Mouse (Mus musculus) limb, embryonic 15.5 days (tissue): ENCODE data around the gene Abcf2. TPM values are rescaled to one million over a fixed set of nuclear protein-coding genes. Genes with fewer than 3 reads are reported as not detected.
A peak's percentile ranks its signal among the peaks of the same experiment; 100 is the strongest.

ENCODE experiments used
- ATAC-seq: fragments of 200-750 bp; cut with Nextera tagmentation; 2 replicates; pipeline ENCODE4 v1.8.0; 2017; ENCODE audit warnings: low read depth, moderate TSS enrichment; ENCODE audit not compliant: insufficient number of reproducible peaks, low FRiP score, low TSS enrichment
- H3K27ac ChIP-seq: fragments of 300-500 bp; sonication (generic); 2 replicates; pipeline ENCODE4 v1.5.1; 2015; ENCODE audit warnings: moderate library complexity, mild to moderate bottlenecking, inconsistent platforms
- H3K27me3 ChIP-seq: fragments of 300-500 bp; sonication (generic); 2 replicates; pipeline ENCODE4 v1.6.1; 2015; ENCODE audit warnings: inconsistent platforms
- H3K36me3 ChIP-seq: fragments of 300-500 bp; sonication (generic); 2 replicates; pipeline ENCODE4 v1.6.1; 2015; ENCODE audit warnings: inconsistent platforms
- H3K4me1 ChIP-seq: fragments of 300-500 bp; sonication (generic); 2 replicates; pipeline ENCODE4 v1.6.1; 2015; ENCODE audit warnings: inconsistent platforms
- H3K4me2 ChIP-seq: fragments of 300-500 bp; sonication (generic); 2 replicates; pipeline ENCODE4 v1.6.1; 2015; ENCODE audit warnings: mild to moderate bottlenecking, inconsistent platforms
- H3K4me3 ChIP-seq: fragments of 300-500 bp; sonication (generic); 2 replicates; pipeline ENCODE4 v1.5.1; 2015; ENCODE audit warnings: mild to moderate bottlenecking, inconsistent platforms
- H3K9ac ChIP-seq: fragments of 300-500 bp; sonication (generic); 2 replicates; pipeline ENCODE4 v1.6.1; 2015; ENCODE audit warnings: inconsistent platforms
- H3K9me3 ChIP-seq: fragments of 300-500 bp; sonication (generic); 2 replicates; pipeline ENCODE4 v1.6.1; 2016; ENCODE audit warnings: inconsistent platforms
- WGBS: fragments of 180-500 bp; shearing (Covaris S2); methylation state at CpG from one replicate; pipeline ENCODE4 v1.1.7; 2015; 5-methylcytosine and 5-hydroxymethylcytosine counted together
- polyA plus RNA-seq: library from polyadenylated mRNA; unstranded; fragments of >200 nt; fragmentation: Nextera tagmentation; extraction: Ambion mirVana; gene quantifications from 2 replicates; pipeline ENCODE4 v1.2.1, GENCODE M21; 2015

Gene Abcf2
- polyA plus RNA-seq, 1 experiment from 2014 or later, result 97.2 TPM

- Histone ChIP-seq H3K27me3 (peaks cover 26% of the 10 kb centered on the region), H3K9ac (no peak overlapping the region), H3K4me3 (no peak overlapping the region), H3K27ac (no peak overlapping the region), H3K4me1 (peaks cover 29% of the 10 kb centered on the region), H3K4me2 (no peak overlapping the region), H3K9me3 (no peaks in the 10 kb centered on the region), H3K36me3 (no peaks in the 10 kb centered on the region)
- no peak for ATAC-seq
- WGBS, result 64% methylated on average over 5 of the region's 5 CpGs
Observed at GRCm38 (mm10) chr5:24536511-24536910, 40.8 kb downstream of the Abcf2 start.

GRCm38 (mm10) chr5:24535731-24536130, 41.5 kb downstream of the Abcf2 start:
- no peak overlapping the region for H3K27ac ChIP-seq
- H3K9me3 ChIP-seq, result no peaks in the 10 kb centered on the region
- H3K36me3 ChIP-seq, result no peaks in the 10 kb centered on the region
- H3K4me3 ChIP-seq, result no peak overlapping the region
- H3K4me1 ChIP-seq, result peaks cover 21% of the 10 kb centered on the region
- ATAC-seq, result no peak
- H3K27me3 ChIP-seq, result peaks cover 34% of the 10 kb centered on the region
- no peak overlapping the region for H3K9ac ChIP-seq
- 80% methylated on average over 3 of the region's 3 CpGs for WGBS
- no peak overlapping the region for H3K4me2 ChIP-seq

- 51% methylated on average over 5 of the region's 5 CpGs for WGBS
- H3K9me3 ChIP-seq, result no peaks in the 10 kb centered on the region
Observed at GRCm38 (mm10) chr5:24534292-24534691, 43.0 kb downstream of the Abcf2 start.

GRCm38 (mm10) chr5:24533391-24533790, 43.9 kb downstream of the Abcf2 start:
- Histone ChIP-seq H3K9me3 (no peaks in the 10 kb centered on the region), H3K4me2 (no peak overlapping the region), H3K36me3 (no peaks in the 10 kb centered on the region), H3K27me3 (peaks cover 52% of the 10 kb centered on the region), H3K27ac (no peak overlapping the region), H3K9ac (no peak overlapping the region), H3K4me1 (0 out of 2 replicates have a peak, but pooled peaks cover 5% of the 10 kb centered on the region), H3K4me3 (no peak overlapping the region)
- WGBS, result 54% methylated on average over 11 of the region's 11 CpGs
- ATAC-seq, result no peak

More at GRCm38 (mm10) chr5:24534292-24534691, 43.0 kb downstream of the Abcf2 start:
- no peaks in the 10 kb centered on the region for H3K36me3 ChIP-seq
- H3K4me3 ChIP-seq, result no peak overlapping the region
- H3K27me3 ChIP-seq, result peaks cover 43% of the 10 kb centered on the region
- ATAC-seq, result no peak
- H3K4me1 ChIP-seq, result 0 out of 2 replicates have a peak, but pooled peaks cover 7% of the 10 kb centered on the region
- H3K27ac ChIP-seq, result no peak overlapping the region
- H3K4me2 ChIP-seq, result no peak overlapping the region
- no peak overlapping the region for H3K9ac ChIP-seq

GRCm38 (mm10) chr5:24530042-24530689, 47.1 kb downstream of the Abcf2 start:
- Histone ChIP-seq H3K4me3 (no peak overlapping the region), H3K4me2 (no peak overlapping the region), H3K27me3 (peaks cover 72% of the 10 kb centered on the region), H3K27ac (no peak overlapping the region), H3K4me1 (peaks cover 17% of the 10 kb centered on the region), H3K9ac (no peak overlapping the region), H3K9me3 (no peaks in the 10 kb centered on the region), H3K36me3 (no peaks in the 10 kb centered on the region)
- ATAC-seq, result no peak
- WGBS, result 17% methylated on average over 24 of the region's 24 CpGs

- no peak overlapping the region for H3K9ac ChIP-seq
- ATAC-seq, result no peak
- no peaks in the 10 kb centered on the region for H3K9me3 ChIP-seq
- H3K27me3 ChIP-seq, result peaks cover 95% of the 10 kb centered on the region
- no peak overlapping the region for H3K4me3 ChIP-seq
- 13% methylated on average over 6 of the region's 6 CpGs for WGBS
- H3K36me3 ChIP-seq, result no peaks in the 10 kb centered on the region
- H3K27ac ChIP-seq, result no peak overlapping the region
- H3K4me2 ChIP-seq, result no peak overlapping the region
- peaks cover 17% of the 10 kb centered on the region for H3K4me1 ChIP-seq
Observed at GRCm38 (mm10) chr5:24527780-24528179, 49.5 kb downstream of the Abcf2 start.

GRCm38 (mm10) chr5:24526889-24527230, 50.4 kb downstream of the Abcf2 start, which contains the start of gene Gbx1:
TSS of gene Gbx1 (minus strand) at chr5:24527202.
- WGBS, result 1% methylated on average over 34 of the region's 49 CpGs
- Histone ChIP-seq H3K36me3 (no peaks in the 10 kb centered on the region), H3K27me3 (peaks cover 97% of the 10 kb centered on the region), H3K9me3 (no peaks in the 10 kb centered on the region), H3K4me1 (peaks cover 17% of the 10 kb centered on the region), H3K27ac (no peak within 1 kb of the TSS), H3K9ac (no peak within 1 kb of the TSS; the same call in 1 of the 2 replicates), H3K4me2 (peak within 1 kb of the TSS; percentile 81), H3K4me3 (peak within 1 kb of the TSS; percentile 41)
- ATAC-seq, result no peak

- no peak overlapping the region; the same call in 1 of the 2 replicates for H3K9ac ChIP-seq
- no peak overlapping the region for H3K27ac ChIP-seq
- H3K9me3 ChIP-seq, result no peaks in the 10 kb centered on the region
- H3K36me3 ChIP-seq, result no peaks in the 10 kb centered on the region
- H3K4me3 ChIP-seq, result peak overlapping the region; percentile 41
- peak overlapping the region; percentile 81 for H3K4me2 ChIP-seq
- H3K4me1 ChIP-seq, result peaks cover 17% of the 10 kb centered on the region
- ATAC-seq, result no peak
- WGBS, result under 1% methylated on average over 62 of the region's 109 CpGs
- peaks cover 97% of the 10 kb centered on the region for H3K27me3 ChIP-seq
Observed at GRCm38 (mm10) chr5:24526190-24526888, 50.9 kb downstream of the Abcf2 start.

- ATAC-seq, result no peak
- H3K9me3 ChIP-seq, result no peaks in the 10 kb centered on the region
Observed at GRCm38 (mm10) chr5:24525360-24526189, 51.7 kb downstream of the Abcf2 start.

GRCm38 (mm10) chr5:24524522-24524921, 52.7 kb downstream of the Abcf2 start:
- no peak overlapping the region for H3K4me3 ChIP-seq
- H3K4me2 ChIP-seq, result no peak overlapping the region
- no peaks in the 10 kb centered on the region for H3K36me3 ChIP-seq
- H3K27ac ChIP-seq, result no peak overlapping the region
- H3K9ac ChIP-seq, result no peak overlapping the region
- 19% methylated on average over 4 of the region's 4 CpGs for WGBS
- no peak for ATAC-seq
- H3K4me1 ChIP-seq, result peaks cover 17% of the 10 kb centered on the region
- H3K27me3 ChIP-seq, result peaks cover 91% of the 10 kb centered on the region
- H3K9me3 ChIP-seq, result no peaks in the 10 kb centered on the region

More at GRCm38 (mm10) chr5:24525360-24526189, 51.7 kb downstream of the Abcf2 start:
- Histone ChIP-seq H3K4me3 (peak overlapping the region; percentile 41), H3K36me3 (no peaks in the 10 kb centered on the region), H3K9ac (no peak overlapping the region), H3K4me1 (peaks cover 17% of the 10 kb centered on the region), H3K27ac (no peak overlapping the region), H3K27me3 (peaks cover 91% of the 10 kb centered on the region), H3K4me2 (peak overlapping the region; percentile 81)
- 4% methylated on average over 34 of the region's 34 CpGs for WGBS

GRCm38 (mm10) chr5:24523806-24524205, 53.5 kb downstream of the Abcf2 start:
- H3K9me3 ChIP-seq, result no peaks in the 10 kb centered on the region
- peaks cover 89% of the 10 kb centered on the region for H3K27me3 ChIP-seq
- no peak for ATAC-seq
- 43% methylated on average over 8 of the region's 8 CpGs for WGBS
- H3K4me1 ChIP-seq, result peaks cover 17% of the 10 kb centered on the region
- no peak overlapping the region for H3K4me3 ChIP-seq
- H3K9ac ChIP-seq, result no peak overlapping the region
- H3K36me3 ChIP-seq, result no peaks in the 10 kb centered on the region
- H3K4me2 ChIP-seq, result no peak overlapping the region
- H3K27ac ChIP-seq, result no peak overlapping the region
